Mouse (Mus musculus) kidney, postnatal 0 days (tissue): ENCODE measurements around the gene Samd4. TPM values are rescaled to one million over a fixed set of nuclear protein-coding genes. Genes with fewer than 3 reads are reported as not detected.

ENCODE experiments used
- ATAC-seq: fragments of 200-750 bp; cut with Nextera tagmentation; replicated peaks from 2 replicates; pipeline ENCODE4 v1.8.0; 2017; ENCODE audit warnings: low read depth, moderate number of reproducible peaks, moderate TSS enrichment, moderate library complexity; ENCODE audit not compliant: low FRiP score
- DNase-seq: peaks from one replicate; pipeline ENCODE4 v3.0.0-alpha.2; 2016; ENCODE audit warnings: low spot score
- H3K27ac ChIP-seq: fragments of 300-500 bp; sonication (generic); 2 replicates; pipeline ENCODE4 v1.5.1; 2014; ENCODE audit warnings: mild to moderate bottlenecking
- H3K27me3 ChIP-seq: fragments of 300-500 bp; sonication (generic); 2 replicates; pipeline ENCODE4 v1.6.1; 2014; ENCODE audit warnings: low read length, mixed read lengths; ENCODE audit not compliant: insufficient read depth
- H3K36me3 ChIP-seq: fragments of 300-500 bp; sonication (generic); 2 replicates; pipeline ENCODE4 v1.6.1; 2014; ENCODE audit warnings: low read length, mixed read lengths; ENCODE audit not compliant: insufficient read depth
- H3K4me1 ChIP-seq: fragments of 300-500 bp; sonication (generic); replicated peaks from 2 replicates; pipeline ENCODE4 v1.6.1; 2014; ENCODE audit warnings: antibody characterized with exemption, low read length, mixed read lengths; ENCODE audit not compliant: insufficient read depth
- H3K4me2 ChIP-seq: fragments of 300-500 bp; sonication (generic); 2 replicates; pipeline ENCODE4 v1.6.1; 2014; ENCODE audit warnings: mild to moderate bottlenecking, low read length, moderate library complexity, mixed read lengths
- H3K4me3 ChIP-seq: fragments of 300-500 bp; sonication (generic); replicated peaks from 2 replicates; pipeline ENCODE4 v1.5.1; 2014; ENCODE audit warnings: low read depth, low read length
- H3K9ac ChIP-seq: fragments of 300-500 bp; sonication (generic); 2 replicates; pipeline ENCODE4 v1.6.1; 2014; ENCODE audit warnings: low read depth, low read length
- H3K9me3 ChIP-seq: fragments of 300-500 bp; sonication (generic); replicated peaks from 2 replicates; pipeline ENCODE4 v1.6.1; 2016; ENCODE audit warnings: low read length, inconsistent platforms, mixed read lengths
- CTCF ChIP-seq: IDR thresholded peaks from 2 replicates; pipeline ENCODE4 v1.5.1; 2016; ENCODE audit warnings: antibody characterized with exemption, low read depth, mild to moderate bottlenecking, moderate library complexity
- WGBS: fragments of 180-500 bp; shearing (Covaris S2); extraction: QIAGEN DNeasy Blood & Tissue Kit; methylation state at CpG from one replicate; pipeline ENCODE4 v1.1.7; 2014; 5-methylcytosine and 5-hydroxymethylcytosine counted together
- polyA plus RNA-seq: library from polyadenylated mRNA; unstranded; fragments of >200 nt; fragmentation: Nextera tagmentation; extraction: Ambion mirVana; gene quantifications from 2 replicates; pipeline ENCODE4 v1.2.1, GENCODE M21; 2015

Gene Samd4
- polyA plus RNA-seq, 1 experiment from 2014 or later = 4.4 TPM

- ATAC-seq (no peak), DNase-seq (no peak)
- no peaks in the 10 kb centered on the region for H3K4me1 ChIP-seq
- H3K9ac ChIP-seq = no peak overlapping the region
- TF ChIP-seq CTCF = no peak
- no peaks in the 10 kb centered on the region for H3K36me3 ChIP-seq
- no peaks in the 10 kb centered on the region for H3K9me3 ChIP-seq
- no peak overlapping the region for H3K4me2 ChIP-seq
- no peaks in the 10 kb centered on the region; the same call in 1 of the 2 replicates for H3K27me3 ChIP-seq
- H3K4me3 ChIP-seq = no peak overlapping the region
- 63% methylated on average over 10 of the region's 10 CpGs for WGBS
- no peak overlapping the region for H3K27ac ChIP-seq
Observed at GRCm38 (mm10) chr14:46977660-46978059, 95.0 kb downstream of the Samd4 start.

DNA sequence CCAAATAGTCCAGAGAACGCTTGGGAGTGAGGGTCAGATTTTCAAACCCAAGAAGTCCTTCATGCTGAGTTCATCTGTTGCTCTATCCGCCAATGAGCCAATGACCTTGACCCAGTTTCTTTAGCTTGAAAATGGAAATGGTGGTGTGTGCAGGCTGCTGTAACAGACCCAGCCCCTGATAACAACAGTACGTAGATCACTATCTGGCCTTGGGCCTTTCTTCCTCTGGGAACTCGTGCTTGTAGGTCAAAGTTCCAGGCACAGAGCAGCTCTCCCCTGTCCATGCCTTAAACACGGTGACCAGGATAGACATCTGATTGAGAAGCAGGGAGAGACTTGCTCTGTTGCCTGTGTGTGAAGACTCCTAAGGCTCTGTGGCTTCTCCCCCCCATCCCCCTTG, 96.5 kb downstream of the Samd4 start:
- Histone ChIP-seq H3K9me3 (no peaks in the 10 kb centered on the region), H3K9ac (no peak overlapping the region), H3K4me1 (no peaks in the 10 kb centered on the region), H3K36me3 (no peaks in the 10 kb centered on the region), H3K4me3 (no peak overlapping the region), H3K27ac (no peak overlapping the region), H3K4me2 (no peak overlapping the region), H3K27me3 (no peaks in the 10 kb centered on the region; the same call in 1 of the 2 replicates)
- TF ChIP-seq CTCF = no peak
- WGBS = 72% methylated on average over 5 of the region's 5 CpGs
- ATAC-seq = no peak
- no peak for DNase-seq

DNA sequence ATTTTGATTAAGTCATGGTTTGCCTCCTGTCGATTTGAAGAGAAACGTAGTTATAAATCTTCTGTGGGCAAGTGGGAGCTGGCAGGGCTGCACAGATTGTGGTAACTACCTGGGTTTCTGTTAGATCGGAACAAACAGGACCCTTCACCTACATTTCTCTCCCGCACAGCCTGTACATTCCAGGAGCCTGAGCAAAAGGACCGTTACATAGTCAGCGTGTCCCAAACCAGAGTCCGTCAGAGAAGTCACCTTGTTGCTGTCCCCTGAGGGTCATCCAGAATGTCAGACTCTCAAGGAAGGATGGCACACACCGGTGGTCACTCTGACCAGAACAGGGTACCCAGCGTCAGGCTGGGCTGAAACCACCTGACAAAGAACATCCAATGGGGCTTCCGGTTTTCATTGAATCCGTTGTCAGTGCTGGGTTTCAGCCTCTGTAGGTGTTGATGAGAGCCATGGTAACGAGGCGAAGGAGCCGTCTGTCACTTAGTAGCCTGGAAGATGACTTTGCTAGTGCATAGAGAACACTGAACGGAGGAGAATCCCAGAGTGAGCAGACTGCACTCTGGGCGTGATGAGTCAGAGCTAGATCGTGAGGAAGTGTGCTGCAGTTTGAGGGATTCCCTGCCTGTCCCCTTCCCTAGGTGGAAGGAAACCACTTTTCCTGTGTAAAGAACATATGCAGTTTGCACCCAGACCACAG, 98.2 kb downstream of the Samd4 start:
- H3K4me3 ChIP-seq = no peak overlapping the region
- 70% methylated on average over 17 of the region's 17 CpGs for WGBS
- no peak overlapping the region for H3K9ac ChIP-seq
- no peak overlapping the region for H3K27ac ChIP-seq
- no peaks in the 10 kb centered on the region; the same call in 1 of the 2 replicates for H3K27me3 ChIP-seq
- DNase-seq = no peak
- no peak overlapping the region for H3K4me2 ChIP-seq
- H3K36me3 ChIP-seq = no peaks in the 10 kb centered on the region
- TF ChIP-seq CTCF = no peak
- no peaks in the 10 kb centered on the region for H3K9me3 ChIP-seq
- H3K4me1 ChIP-seq = no peaks in the 10 kb centered on the region
- no peak for ATAC-seq

- 85% methylated on average over 6 of the region's 6 CpGs for WGBS
Observed at GRCm38 (mm10) chr14:46982106-46982505, 99.5 kb downstream of the Samd4 start.

GRCm38 (mm10) chr14:46984542-46985125, 102.0 kb downstream of the Samd4 start:
- H3K9ac ChIP-seq = no peak overlapping the region
- no peak overlapping the region for H3K27ac ChIP-seq
- H3K36me3 ChIP-seq = no peaks in the 10 kb centered on the region
- H3K4me2 ChIP-seq = no peak overlapping the region
- H3K4me3 ChIP-seq = no peak overlapping the region
- ATAC-seq = no peak
- H3K4me1 ChIP-seq = no peaks in the 10 kb centered on the region
- no peaks in the 10 kb centered on the region; the same call in 1 of the 2 replicates for H3K27me3 ChIP-seq
- no peak for TF ChIP-seq CTCF
- DNase-seq = no peak
- H3K9me3 ChIP-seq = no peaks in the 10 kb centered on the region
- WGBS = 55% methylated on average over 8 of the region's 8 CpGs

More at GRCm38 (mm10) chr14:46982106-46982505, 99.5 kb downstream of the Samd4 start:
- no peak for ATAC-seq
- H3K4me1 ChIP-seq = no peaks in the 10 kb centered on the region
- H3K4me3 ChIP-seq = no peak overlapping the region
- DNase-seq = no peak
- no peaks in the 10 kb centered on the region; the same call in 1 of the 2 replicates for H3K27me3 ChIP-seq
- no peak overlapping the region for H3K27ac ChIP-seq
- no peak overlapping the region for H3K4me2 ChIP-seq
- TF ChIP-seq CTCF = no peak
- no peaks in the 10 kb centered on the region for H3K36me3 ChIP-seq
- H3K9ac ChIP-seq = no peak overlapping the region
- H3K9me3 ChIP-seq = no peaks in the 10 kb centered on the region

DNA sequence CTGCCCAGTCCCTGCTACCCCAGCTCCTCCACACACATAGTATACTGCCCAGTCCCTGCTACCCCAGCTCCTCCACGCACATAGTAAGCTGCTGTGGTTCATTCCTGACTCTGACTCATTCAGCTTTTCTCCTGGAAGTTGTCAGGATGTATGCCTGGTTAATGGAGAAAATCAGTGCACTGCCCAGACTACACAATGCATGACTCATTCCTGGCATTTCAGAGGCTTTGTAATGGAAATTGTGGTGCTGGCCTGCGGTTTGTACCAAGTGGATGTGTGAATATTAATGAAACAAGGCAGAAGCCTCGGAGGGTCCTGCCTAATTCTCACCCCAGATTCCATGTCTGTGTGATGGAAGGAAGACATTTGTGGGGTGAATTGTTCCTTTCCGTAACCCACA, 107.0 kb downstream of the Samd4 start:
- Histone ChIP-seq H3K9ac (no peak overlapping the region), H3K27ac (no peak overlapping the region), H3K4me1 (no peaks in the 10 kb centered on the region), H3K9me3 (no peaks in the 10 kb centered on the region), H3K36me3 (no peaks in the 10 kb centered on the region), H3K27me3 (no peaks in the 10 kb centered on the region), H3K4me3 (no peak overlapping the region), H3K4me2 (no peak overlapping the region)
- no peak for DNase-seq
- no peak for TF ChIP-seq CTCF
- 60% methylated on average over 4 of the region's 4 CpGs for WGBS
- ATAC-seq = no peak
